Mouse (Mus musculus): ENCODE measurements around the gene Polr2i.
A peak's percentile ranks its signal among the peaks of the same experiment; 100 is the strongest.
"Not testable (repeated sequence)": the region's sequence is repeated elsewhere in the genome, so short reads cannot be mapped to it uniquely, and the experiment has no call there.

Polr2i gene

DNA sequence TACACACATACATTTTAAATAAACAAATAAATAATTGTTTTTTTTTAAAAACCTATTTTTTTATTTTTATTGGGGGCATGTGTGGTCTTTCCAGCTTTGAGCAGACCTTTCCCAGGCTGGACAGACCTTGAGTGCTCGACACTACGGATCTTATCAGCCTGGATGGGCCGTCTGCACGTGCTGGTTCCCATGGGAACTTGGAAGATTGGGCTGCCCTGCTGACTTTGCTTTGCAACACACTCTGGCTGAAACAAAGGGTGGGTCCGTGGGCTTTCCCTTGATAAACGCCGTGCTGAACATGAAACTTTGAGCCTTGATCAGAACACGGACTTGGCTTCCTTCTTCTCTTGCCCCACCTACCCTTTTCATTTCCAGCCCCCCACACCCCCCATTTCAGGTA lies 27.4 kb upstream of the Polr2i start:
- DNase-seq (ENCODE audit: low read depth, low spot score) = no peak

DNA sequence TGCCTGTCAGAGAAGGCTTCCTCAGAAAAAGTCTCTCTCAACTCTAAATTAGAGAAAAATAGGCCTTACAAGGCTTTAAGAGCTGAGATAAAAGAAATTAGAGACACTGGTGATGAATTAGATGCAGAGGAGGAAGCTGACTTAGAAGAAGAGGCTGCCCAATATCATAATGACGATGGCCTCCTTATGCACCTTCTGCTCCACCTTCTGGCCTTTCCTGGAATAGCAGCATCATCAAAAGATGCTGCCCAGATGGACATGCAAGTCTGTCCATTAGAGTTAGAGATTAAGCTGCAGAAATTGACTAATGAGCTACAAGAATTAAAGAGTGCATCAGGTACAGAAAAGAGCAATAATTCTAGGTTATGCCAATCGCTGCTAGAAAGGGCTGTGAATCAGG lies 26.4 kb upstream of the Polr2i start:
- peak; percentile 49 for DNase-seq (ENCODE audit: low read depth, low spot score)

GRCm38 (mm10) chr7:30206364-30206763 lies 25.4 kb upstream of the Polr2i start:
- DNase-seq (ENCODE audit: low read depth, low spot score) = not testable (repeated sequence)

- DNase-seq (ENCODE audit: low read depth, low spot score) = no peak
Observed at GRCm38 (mm10) chr7:30211025-30211424, 20.7 kb upstream of the Polr2i start.

DNA sequence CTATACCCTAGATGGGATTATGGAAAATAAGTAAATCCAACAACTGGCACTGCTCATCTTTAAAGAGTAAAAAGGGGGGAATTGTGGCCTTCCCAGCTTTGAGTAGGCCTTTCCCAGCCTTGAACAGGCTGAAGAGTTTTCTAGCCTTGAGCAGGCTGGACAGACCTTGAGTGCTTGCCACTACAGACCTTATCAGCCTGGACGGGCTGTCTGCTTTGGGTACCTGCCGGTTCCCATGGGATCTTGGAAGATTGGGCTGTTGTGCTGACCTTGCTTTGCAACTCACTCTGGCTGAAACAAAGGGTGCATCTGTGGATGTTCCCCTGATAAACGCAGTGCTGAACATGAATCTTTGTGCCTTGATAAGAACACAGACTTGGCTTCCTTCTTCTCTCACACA lies 17.9 kb upstream of the Polr2i start:
- no peak for DNase-seq (ENCODE audit: low read depth, low spot score)

GRCm38 (mm10) chr7:30215875-30216274 lies 15.9 kb upstream of the Polr2i start:
- no peak for DNase-seq (ENCODE audit: low read depth, low spot score)

- DNase-seq (ENCODE audit: low read depth, low spot score) = peak; percentile 56
Observed at GRCm38 (mm10) chr7:30216723-30217151, 15.0 kb upstream of the Polr2i start.

- DNase-seq (ENCODE audit: low read depth, low spot score) = no peak
Observed at GRCm38 (mm10) chr7:30217277-30217676, 14.5 kb upstream of the Polr2i start.

- DNase-seq (ENCODE audit: low read depth, low spot score) = no peak
Observed at GRCm38 (mm10) chr7:30219293-30220007, 12.3 kb upstream of the Polr2i start.

- DNase-seq (ENCODE audit: low read depth, low spot score) = no peak
Observed at GRCm38 (mm10) chr7:30220008-30220356, 11.8 kb upstream of the Polr2i start.

DNA sequence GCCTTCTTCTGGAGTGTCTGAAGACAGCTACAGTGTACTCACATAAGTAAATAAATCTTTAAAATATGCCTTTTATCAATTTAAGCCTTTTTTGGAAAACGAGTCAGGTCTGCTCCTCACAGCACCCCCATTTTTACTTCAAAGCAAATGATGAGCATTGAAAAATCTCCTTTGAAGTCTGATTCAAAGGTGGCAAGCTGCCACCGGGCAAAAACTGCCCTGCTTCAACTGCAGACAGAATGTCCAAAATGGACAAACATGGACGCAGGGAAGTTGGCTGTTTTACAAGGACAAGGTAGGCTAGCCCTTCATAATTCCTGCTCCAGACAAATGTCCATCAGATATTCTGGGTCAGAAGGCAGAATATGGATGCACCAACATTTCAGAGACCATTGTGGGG lies 10.3 kb upstream of the Polr2i start:
- DNase-seq (ENCODE audit: low read depth, low spot score) = no peak

DNA sequence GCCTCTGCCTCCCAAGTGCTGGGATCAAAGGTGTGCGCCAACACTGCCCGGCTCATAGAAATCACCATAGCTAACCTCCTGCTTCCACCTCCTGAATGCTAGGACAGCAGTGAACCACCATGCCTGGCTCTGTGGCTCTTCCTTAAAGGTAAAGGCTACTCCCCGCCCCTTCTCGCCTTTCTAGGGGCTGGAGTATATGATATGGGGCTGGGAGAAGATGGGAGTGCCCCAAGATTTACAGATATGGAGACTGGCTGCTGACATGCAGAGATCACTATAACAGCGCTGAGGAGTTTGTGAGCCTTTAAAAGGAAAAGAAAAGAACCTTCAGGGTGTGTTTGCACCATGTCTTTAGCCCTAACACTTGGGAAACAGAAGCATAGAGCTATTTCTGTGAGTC lies 9.5 kb upstream of the Polr2i start:
- DNase-seq (ENCODE audit: low read depth, low spot score) = no peak

GRCm38 (mm10) chr7:30224206-30224605 lies 7.5 kb upstream of the Polr2i start:
- DNase-seq (ENCODE audit: low read depth, low spot score) = no peak

DNA sequence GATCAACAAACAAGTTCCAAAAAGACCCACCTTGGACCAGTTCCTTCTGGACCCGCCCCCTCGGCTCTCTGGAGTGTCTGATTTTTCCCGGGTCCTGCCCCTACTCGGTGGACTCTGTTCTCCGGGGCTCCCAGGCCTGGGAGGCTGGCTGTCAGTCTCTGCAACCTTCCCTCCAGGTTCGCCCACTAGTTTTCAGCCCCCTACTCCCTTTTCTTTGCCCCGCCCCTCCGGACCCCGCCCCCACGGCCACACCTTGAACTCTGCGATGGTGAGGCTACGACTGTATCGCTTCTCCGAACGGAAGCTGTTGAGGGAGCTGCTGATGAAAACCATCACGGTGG lies 450 bp upstream of the Polr2i start:
- no peak for DNase-seq (ENCODE audit: low read depth, low spot score)

DNA sequence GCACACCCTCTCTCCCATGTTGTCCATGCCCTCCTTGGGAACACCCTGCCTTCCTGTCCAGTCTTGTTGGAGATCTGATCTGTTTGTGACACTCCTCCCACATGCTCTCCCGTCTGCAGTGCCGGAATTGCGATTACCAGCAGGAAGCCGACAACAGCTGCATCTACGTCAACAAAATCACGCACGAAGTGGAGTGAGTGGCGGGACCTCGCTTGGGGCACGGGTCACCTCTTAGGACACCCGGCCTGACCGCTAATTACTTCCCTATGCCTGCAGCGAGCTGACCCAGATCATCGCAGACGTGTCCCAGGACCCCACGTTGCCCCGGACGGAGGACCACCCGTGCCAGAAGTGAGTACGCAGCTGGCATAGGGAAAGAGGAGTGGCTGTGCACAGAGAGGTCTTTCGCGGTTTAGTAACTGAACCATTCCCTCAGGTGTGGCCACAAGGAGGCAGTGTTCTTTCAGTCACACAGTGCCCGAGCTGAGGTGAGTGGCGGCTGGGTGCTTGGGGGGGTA lies 942 bp downstream of the Polr2i start:
- DNase-seq (ENCODE audit: low read depth, low spot score) = peak; percentile 46

- DNase-seq (ENCODE audit: low read depth, low spot score) = no peak
Observed at GRCm38 (mm10) chr7:30233387-30233786, 1.6 kb downstream of the Polr2i start.

DNA sequence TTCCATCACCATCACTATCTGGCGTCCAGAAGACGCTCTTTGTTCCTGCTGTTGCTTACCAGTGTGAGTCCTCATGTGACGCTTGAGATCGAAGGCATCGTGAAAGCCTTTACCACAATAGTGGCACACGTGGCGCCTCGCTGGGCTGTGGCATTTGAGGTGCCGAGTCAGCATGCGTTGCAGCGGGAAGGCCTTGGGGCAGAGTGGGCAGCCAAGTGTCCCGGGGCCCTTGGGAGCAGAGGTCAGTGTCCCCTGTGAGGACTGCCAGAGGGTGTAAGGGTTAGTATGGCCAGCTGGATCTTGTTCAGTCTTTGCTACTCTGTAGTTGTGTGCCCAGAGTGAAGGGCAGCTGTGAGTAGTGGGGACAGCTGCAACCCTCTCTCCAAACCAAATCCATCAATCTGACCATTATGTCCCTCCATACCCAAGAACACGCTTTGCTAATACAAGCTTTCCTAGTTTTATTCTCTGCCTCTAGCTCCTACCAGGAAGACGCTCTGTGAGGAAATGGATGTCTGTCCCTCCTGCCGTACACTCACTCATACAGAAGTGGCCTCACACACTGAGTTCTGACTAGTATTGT lies 2.6 kb downstream of the Polr2i start:
- DNase-seq (ENCODE audit: low read depth, low spot score) = no peak

DNA sequence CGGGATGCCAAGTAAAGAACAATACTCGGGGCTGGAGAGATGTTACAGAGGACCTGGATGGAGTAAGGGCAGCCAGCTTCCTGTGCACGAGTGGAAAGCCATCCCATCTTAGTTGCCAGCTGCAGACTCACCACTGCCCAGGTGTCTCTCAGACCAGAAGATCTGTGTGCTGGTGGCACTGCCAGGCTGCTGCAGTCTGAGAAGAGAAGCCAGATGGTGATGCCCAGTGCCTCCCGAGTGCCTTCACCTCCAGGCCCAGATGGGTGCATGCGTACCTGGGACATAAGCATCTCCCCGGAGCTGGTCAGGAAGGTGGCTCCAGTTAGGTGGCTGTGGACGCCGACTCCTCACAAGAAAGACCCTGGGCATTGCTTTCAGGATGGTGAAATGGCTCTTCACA lies 3.3 kb downstream of the Polr2i start:
- no peak for DNase-seq (ENCODE audit: low read depth, low spot score)

- DNase-seq (ENCODE audit: low read depth, low spot score) = no peak
Observed at GRCm38 (mm10) chr7:30235625-30236024, 3.9 kb downstream of the Polr2i start, which contains the start of gene Ovol3. Gene Ovol3, minus strand, starts transcription at chr7:30235725.

GRCm38 (mm10) chr7:30237374-30237773 lies 5.6 kb downstream of the Polr2i start:
- DNase-seq (ENCODE audit: low read depth, low spot score) = not testable (repeated sequence)

GRCm38 (mm10) chr7:30251956-30252954 lies 20.5 kb downstream of the Polr2i start:
- DNase-seq (ENCODE audit: low read depth, low spot score) = no peak

- DNase-seq (ENCODE audit: low read depth, low spot score) = no peak
Observed at GRCm38 (mm10) chr7:30265041-30265440, 33.3 kb downstream of the Polr2i start.

All from c-Kit-negative CD71-positive TER-119-positive erythroid progenitor cells, embryonic 14.5 days (primary cell).